Mouse (Mus musculus) layer of hippocampus, adult 9-10 months (tissue): ENCODE results near the gene Mamld1.
A peak's percentile ranks its signal among the peaks of the same experiment; 100 is the strongest.

Experiments
- DNase-seq: peaks from one replicate; pipeline ENCODE4 v3.0.0; 2022; ENCODE audit warnings: low spot score

Gene Mamld1

GRCm38 (mm10) chrX:71141390-71141789 is 91.3 kb downstream of the Mamld1 start:
- no peak for DNase-seq

GRCm38 (mm10) chrX:71149441-71150050 is 99.5 kb downstream of the Mamld1 start:
- DNase-seq, result no peak

- peak; percentile 21 for DNase-seq
Observed at GRCm38 (mm10) chrX:71150551-71151001, 100.5 kb downstream of the Mamld1 start.

- DNase-seq, result no peak
Observed at GRCm38 (mm10) chrX:71181526-71181925, 131.5 kb downstream of the Mamld1 start.

- DNase-seq, result no peak
Observed at GRCm38 (mm10) chrX:71183671-71184070, 133.6 kb downstream of the Mamld1 start.

GRCm38 (mm10) chrX:71186396-71186795 is 136.3 kb downstream of the Mamld1 start:
- no peak for DNase-seq

GRCm38 (mm10) chrX:71204776-71205175 is 154.7 kb downstream of the Mamld1 start:
- DNase-seq, result no peak
